Mouse (Mus musculus) kidney, postnatal 25 days (tissue): ENCODE measurements around the gene Gm20388.

Experiments
- DNase-seq, 2 experiments: peaks; one replicate each; pipeline ENCODE4 v3.0.0; 2021; ENCODE audit warnings: mixed read lengths in 2 of 2

Gene Gm20388

DNA sequence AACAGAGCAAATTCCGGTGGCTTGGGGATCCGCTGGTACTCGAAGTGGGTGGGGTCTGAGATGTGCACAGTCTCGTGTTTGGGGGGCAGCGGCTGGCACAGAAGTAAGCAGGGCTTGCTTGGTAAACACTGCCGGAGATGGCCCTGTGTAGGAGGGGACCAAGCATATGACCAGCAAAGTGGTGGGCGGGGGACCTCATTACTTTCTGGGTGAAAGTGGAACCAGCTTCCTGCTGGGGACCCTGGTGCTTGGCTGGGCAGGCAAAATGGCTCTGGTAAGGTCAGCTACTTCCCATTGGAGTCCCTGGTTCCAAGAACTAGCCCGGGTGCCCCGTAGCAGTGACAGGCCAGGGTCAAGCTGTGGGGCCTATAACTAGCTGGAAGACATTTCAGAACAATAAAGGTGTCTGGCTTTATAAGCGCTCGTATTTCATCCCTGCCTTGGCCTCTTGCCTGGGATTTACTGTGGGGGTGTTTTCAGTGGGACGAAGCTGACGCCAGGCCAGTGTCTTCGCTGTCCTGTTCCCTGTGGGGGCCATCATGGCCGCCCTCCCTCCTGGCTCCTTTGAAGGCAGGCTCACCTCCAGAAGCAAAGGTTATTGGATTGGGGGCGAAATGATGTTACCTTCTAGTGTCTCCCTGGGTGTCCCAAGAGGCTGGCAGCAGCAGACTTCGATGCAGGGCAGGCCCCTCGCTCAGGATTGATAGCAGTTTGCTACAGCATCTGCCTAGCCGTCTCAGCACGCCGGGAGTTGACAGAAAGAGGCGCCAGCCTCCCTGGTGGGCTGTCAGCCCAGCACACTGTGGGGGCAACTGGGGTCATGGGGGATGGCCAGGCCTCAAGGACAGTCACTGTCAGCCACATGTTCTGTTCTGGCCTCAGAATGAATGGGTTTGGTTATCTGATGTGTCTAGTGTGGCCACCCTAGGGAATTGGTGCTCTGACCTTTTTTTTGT, 466.5 kb downstream of the Gm20388 start:
- DNase-seq, result peak; percentile 41 to 57

DNA sequence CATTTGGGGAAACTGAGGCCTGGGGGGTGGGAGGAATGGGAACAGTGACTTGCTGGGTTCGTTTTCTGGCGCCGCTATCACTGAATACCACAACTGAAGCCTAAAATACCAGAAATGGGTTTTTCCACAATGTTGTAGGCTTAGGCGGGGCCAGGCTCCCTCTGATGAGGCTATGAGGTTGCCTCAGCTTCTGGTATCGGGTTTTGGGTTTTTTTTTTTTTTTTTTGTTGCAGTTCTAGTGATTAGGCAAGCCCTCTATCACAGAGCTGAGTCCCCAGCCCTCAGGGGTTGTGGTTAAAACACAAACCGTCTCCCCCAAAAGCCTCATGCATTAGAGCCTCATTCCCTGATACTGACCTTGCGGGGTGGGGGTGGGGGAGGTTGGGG, 467.2 kb downstream of the Gm20388 start:
- DNase-seq, result no peak

DNA sequence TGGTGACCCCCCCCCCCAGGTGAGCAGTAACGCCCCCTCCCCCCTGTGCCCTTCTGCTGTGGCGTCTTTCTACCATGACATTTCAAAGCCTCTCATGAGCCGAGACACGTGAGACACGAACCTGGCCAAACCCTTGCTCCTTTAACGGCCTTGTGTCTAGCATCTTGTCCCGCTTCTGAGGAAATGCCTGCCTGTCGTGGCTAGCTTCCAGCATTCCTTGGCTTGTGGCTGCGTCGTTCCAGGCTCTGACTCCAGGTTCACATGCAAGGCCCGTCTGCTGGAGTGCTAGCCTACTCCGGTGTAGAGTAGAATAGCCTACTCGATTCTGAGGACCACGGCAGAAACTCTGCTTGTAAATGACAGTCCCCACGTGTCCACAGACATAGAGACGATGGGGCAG, 467.7 kb downstream of the Gm20388 start:
- DNase-seq, result peak; percentile 86 to 92

DNA sequence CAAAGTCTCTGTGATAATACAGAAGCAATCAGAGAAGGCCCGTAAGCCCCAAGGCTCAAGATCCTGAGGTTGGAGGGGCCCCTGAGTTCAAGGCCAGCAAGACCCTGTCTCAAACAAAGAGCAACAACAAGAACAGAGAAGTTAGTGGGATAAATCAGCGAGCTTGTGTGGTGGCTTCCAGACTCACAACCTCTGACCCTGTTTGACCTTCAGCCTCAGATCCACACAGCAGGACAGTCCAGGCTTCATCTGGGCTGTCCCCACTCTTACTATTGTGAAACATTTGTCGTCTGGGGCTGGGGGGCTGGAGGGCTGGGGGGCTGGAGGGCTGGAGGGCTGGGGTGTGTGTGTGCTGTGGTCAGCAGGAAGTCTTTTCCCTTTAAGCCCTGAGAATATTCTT, 468.4 kb downstream of the Gm20388 start:
- no peak for DNase-seq

DNA sequence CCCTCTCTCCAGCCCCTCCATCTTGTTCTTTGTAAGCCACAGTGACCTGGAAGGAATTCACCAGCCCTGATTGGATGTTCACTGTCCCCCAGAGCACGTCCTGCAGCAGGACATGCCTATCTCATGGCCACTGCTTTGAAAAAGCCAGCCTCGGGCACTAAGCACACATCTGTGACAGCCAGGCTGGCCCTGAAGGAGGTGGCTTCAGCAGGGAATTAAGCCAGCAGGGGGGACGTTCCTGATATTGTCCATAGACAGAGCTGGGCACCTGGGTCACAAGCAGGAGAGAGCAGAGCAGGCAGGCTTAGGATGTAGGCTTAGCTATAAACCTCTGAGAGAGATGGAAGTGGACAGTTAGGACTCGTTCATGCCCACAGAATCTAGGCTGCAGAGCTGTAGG, 471.2 kb downstream of the Gm20388 start:
- no peak for DNase-seq

DNA sequence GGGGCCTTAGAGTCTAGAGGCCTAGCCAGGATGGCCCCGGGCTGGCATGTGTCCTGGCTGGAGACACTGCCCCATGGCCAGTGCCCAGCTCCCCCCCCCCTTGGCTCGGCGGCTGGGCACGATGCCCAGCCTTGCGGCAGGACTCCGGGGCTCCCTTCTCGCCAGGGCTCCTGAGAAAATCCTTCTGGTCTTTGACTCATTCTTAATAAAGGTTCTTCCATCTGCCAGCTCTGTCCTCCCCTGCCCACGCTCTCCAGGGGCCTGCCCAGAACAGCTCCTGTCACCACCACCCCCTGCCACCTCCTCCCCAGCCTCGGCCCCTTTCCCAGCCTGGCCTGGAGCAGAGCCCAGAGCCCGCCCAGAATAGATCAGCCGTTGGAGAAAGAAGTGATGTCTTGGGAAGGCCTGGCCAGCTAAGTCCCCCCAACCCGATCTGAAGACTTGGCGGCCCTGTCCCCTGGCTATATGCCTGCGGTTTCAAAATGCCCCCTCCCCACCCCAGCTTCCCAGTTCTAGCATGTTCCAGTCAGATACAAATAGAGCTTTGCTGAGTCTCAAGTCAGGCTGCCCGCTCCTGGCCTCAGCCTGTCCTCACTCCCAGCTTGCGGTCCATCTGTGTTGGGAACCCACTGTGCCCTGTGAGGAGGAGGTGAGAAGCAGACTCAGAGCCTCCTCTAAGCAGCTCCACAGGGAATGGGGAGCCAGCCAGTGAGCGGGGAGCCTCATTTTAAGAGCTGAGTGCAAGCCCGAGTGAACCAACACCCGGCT, 472.0 kb downstream of the Gm20388 start:
- DNase-seq, result peak; percentile 68 to 83

DNA sequence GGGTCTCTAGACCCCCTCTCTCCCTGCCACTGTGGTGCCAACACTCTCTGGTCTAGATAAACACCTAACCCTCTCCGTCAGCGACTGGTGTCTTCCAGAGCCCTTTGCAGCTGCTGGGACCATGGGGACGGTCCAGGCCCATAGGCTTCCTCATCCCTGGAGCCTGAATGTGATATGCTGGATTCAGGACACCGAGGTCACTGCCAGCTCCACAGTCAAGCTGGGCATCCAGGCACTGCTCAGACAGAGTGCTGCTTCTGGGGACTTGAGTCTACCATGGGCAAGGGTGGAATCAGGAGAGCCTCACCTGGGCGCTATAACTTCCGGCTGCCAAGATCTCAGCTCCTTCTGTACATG, 472.5 kb downstream of the Gm20388 start:
- no peak for DNase-seq

DNA sequence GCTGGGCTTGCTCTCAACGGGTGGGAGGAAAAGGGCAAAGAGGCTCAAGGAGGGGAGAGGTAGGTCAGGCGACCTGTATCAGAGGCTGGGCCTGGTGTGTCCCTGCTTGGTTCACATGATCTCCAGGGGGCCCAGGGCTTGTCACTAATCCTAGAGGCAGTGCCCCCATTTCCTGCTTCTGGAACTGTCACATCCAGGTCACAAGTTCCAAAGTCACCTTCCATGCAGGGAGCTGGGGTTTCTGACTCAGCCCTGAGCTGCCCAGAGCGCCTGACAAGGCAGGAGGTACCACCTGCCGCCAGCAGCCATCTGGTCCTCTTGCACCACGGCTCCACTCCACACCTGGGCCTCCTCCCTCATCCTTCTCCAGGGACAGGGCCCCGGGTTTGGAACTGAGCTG, 473.1 kb downstream of the Gm20388 start:
- DNase-seq, result no peak

DNA sequence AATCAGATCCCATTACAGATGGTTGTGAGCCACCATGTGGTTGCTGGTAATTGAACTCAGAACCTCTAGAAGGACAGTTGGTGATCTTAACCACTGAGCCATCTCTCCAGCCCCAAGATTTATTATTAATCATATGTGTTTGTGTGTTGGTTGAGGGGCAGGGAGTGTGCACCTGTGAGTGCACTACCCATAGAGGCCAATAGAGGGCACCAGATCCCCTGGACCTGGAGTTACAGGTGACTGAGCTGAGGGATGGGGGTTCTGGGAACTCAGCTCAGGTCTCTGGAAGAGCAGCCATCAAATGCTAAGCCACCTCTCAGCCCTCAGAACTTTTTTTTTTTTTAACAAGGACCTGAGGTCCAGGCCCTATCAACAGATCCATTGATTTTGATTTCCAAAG, 474.1 kb downstream of the Gm20388 start:
- no peak for DNase-seq

DNA sequence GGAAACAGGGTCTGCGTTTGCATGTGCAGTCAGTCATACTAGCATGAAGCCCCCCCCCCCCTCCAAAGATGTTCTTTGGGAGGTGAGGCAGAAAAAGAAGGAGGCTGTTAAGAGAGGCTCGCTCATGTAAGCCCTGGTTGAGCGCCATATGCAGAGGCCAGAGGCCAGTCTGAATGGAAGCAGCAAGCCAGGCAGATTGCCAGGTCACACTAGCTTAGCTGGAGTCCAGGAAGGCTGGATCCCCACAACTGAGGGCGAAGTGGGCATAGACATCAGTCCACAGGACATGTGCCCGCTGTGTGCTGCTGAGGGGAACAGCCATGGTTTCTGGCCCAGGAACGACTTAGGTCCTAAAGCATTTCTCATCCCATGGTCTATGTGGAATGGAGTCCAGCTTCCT, 477.6 kb downstream of the Gm20388 start:
- peak in 1 of 2 experiments; percentile 49 for DNase-seq

DNA sequence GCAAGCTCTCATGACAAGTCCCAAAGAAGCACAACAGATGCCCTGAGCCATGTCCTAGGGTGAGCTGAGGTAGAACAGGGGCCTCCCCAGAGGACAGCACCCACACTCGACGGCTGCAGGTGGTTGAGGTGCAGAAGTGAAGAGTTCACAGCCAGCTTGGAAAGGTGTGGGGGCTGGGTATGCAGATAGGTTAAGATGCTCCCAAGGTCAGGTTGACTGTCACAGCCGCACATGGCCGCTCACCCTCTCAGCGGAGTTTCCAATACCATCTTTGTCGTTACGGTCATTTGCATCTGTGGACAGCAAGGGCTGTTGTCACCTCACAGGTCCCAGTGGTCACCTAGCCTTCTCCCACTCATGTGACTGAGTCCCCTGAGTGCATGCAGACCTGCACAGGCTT, 480.0 kb downstream of the Gm20388 start:
- no peak for DNase-seq

DNA sequence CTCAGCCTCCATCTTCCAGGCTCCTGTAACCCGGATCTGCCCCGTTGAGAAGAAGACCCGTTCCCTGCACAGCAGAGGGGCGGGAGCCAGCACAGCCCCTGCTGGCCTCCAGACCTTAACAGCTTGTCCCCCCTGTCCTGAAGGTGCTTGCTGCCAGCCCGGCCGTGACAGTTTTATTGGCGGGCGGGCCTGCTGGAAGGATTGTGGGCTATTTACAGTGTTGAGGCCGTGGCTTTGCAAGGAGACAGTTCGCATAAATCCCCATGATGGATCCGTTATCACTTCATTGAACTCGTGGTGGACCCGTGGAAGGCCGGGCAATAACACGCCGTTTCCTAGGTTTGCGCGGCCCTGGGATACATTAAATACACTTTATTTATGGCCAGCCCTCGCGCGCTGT, 481.2 kb downstream of the Gm20388 start:
- DNase-seq, result no peak

DNA sequence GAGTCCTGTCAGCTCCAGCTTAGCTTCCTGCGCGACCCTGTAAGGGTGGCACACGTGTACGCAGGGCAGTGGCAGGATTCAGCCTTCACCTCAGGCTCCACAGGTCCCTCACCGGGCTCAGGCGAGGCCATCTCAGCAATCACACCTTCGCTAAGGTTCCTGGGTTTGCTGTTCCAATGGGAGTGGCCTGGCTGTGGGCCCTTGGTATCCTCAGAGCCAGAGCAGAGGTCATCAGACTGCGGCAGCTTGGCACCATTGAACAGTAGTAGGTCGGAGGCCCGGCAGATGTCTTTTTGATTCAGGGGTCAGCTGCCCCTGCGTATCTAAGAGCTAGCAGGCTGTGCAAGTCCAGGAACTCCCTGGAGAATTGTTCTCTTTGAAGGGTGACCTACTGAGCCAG, 482.4 kb downstream of the Gm20388 start:
- no peak for DNase-seq

DNA sequence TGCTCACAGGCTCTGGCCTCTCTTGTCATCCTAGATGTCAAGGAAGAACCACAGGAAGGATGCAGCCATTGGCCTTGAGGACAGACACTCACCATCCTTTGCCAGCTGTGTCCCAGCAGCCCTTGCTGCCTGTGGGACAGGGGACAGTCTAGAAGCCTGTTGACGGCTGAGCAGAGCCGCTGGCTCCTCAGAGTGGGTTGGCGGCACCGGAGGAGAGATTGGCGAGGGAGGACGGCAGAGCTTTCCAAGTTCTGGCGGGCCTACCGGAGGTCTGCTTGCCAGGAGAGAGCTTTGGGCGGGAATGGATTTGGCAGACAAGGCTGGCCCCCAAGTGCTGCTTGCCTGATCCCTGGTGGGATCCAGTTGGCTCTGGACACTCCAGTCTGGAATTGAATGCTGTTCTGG, 483.2 kb downstream of the Gm20388 start:
- DNase-seq, result peak; percentile 24 to 69

DNA sequence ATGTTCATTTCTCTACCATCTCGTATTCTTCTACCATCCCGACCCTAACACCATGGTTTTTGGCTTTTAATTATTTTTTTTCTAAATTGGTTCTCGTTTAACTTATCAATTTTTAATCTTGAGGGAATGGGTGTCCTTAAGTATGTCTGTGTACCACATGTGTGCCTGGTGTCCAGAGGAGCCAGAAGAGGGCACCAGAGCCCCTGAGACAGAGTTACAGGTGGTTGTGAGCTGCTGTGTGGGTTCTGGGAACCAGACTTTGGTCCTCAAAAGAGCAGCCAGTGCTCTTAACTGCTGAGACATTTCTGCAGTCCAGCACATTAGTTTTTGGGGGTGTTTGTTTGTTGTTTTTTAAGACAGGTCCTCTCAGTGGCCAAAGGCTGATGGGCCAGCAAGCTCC, 485.3 kb downstream of the Gm20388 start:
- DNase-seq, result no peak

DNA sequence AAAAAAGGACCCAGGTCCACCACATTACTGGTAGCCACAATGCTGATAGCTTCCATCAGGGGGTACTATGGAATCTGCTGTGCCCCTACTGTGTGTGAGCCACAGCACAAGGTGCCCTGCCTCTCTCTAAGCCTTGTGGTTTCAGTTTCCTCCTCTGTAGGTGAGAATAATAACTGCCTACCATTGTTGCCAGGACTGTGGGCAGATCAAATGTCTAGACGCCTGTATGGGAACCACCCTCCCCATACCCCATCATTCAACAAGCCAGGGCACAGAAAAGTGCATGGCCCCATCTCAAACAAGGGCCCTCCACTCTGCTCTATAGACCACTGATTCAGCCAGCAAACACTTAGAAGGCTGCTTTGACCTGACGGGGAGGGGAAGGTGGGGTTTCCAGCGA, 486.1 kb downstream of the Gm20388 start:
- no peak for DNase-seq

DNA sequence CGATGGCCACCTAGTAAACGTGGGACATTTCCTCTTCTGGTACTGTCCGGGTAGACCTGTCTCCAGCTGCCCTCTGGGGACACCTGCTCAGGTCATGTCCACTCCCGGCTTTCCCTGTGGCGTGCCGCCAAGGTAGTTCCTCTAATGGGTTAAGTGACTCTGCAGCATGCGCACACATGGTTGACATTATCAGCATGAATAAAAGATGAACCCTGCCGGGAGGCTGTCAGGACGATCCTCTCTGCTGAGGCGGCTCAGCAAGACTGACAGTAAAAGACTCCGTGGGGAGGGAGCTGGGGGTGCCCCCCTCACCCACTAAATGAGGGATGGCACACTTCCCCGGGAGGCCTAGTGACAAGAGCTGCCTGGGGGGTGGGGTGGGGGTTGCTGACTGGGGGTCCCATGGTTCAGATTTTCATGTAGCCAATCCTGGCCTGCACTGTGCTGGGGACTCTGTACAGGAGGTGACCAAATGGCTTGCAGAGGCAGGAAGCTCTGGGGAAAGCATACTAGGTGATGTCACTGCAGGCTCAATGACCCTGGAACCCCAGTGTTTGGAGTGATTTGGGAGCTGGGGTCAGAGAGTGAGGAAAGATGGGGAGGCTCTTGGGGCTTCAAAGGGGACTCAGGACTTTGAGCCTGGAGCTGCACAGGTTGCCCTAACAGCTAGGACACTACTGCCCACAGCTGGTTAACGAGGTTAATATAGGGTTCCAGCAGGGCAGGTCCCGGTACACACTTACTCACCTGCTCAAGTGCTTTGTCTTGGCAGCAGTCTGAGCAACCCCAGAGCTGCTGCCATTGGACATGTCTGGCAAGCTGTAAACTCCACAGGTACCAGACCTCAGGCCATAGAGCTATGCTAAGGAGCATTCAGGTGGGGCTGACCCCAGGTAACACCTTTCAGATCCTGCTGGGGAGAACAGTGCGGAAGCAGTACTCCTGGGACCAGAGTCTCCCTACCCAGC, 487.1 kb downstream of the Gm20388 start:
- DNase-seq, result peak; percentile 37 to 64

DNA sequence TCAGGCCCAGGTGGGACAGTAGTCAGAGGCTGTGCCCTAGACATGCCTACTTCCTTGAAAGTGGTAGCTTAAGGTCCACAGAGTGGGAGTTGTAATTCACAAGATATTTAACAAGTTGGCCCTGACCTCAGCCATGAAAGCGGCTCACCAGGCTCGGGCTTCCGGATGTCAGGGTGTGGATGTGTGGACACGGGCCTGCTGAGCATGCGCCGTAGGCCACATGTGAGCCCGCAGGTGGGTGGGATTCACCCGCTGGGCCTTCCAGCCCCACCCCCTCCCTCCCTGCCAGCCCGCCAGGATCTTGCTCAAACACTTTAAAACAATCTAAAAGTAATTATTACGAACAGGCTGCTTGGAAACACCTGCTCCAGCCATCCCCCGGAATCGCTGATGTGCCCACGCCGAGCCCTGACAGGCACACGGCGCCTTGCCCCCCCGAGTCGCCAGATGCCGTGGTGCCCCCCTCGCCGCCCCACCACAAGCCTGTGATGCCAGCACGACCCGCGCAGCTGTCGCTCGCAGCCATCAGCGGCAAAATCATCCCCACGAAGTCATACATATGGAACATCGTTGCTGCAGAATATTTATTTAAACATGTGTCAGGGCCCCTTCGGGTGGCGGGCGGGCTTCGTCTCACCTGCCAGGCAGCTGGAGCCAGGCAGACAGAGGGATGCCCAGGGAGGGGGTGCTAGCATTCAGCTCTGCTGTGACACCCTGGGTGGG, 488.7 kb downstream of the Gm20388 start:
- DNase-seq, result no peak

DNA sequence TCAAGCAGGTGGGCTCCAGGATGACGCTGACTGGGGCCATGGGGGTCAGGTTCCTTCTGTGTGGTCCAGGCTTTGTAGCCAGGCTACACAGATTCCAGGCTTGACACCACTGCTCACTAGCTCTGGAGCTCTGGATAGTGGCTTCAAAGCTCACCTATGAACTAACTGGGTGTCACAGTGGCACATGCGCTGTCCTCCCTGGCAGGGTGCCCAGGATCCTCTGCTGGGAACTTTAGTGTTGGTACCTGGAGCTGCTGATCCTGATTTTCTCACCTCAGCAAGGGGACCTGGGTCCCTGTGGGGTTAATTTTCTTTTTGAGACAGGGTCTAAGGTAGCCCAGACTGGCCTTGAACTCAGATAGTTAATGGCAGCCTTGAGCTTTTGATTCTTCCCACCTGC, 490.6 kb downstream of the Gm20388 start:
- DNase-seq, result peak; percentile 53 to 69

DNA sequence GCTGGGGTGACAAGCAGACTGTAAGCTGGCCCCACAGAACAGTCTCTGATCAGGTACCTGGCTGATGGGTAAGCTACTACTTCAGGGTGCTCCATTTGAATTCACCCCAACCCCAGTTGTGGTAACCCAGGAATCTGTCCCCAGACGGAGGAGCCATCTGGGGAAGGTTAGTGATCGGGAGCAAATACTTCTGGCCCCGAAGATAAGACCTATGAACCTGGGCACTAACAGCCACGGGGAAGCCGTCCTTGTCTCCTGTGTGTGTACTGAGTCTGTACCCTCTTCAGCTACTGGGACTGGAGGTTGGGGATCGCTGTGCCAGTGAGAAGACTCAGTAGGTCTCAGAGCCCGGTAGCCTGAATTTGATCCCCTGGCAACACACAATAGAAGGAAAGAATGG, 491.1 kb downstream of the Gm20388 start:
- DNase-seq, result no peak

DNA sequence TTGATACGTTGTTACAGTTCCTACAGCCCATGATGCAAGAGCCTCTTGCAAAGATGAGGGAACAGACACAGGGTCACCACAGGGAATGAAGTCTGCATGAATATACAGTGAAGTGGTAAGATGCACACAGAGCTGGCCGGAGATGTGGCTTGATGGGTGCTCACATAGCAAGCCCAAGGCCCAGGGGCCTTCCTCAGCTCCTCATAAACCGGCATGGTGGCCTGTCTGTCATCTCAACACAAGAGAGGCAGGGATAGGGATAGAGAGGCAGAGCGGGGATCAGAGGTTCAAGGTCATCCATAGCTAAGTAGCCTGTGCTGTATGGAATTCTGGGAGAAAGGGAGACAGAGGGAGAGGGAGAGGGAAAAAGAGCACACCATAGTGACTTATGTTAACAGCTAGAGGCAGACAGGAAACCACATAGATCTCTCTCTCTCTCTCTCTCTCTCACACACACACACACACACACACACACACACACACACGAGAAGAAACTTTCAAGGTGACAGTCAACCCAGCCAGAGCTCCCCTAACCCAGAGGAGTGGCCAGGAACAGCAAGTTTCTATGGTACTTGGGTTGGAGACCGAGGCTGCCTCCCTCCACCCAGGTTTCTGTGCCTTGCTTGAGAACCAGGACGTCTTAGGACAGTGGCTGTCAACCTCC, 493.1 kb downstream of the Gm20388 start:
- no peak for DNase-seq

DNA sequence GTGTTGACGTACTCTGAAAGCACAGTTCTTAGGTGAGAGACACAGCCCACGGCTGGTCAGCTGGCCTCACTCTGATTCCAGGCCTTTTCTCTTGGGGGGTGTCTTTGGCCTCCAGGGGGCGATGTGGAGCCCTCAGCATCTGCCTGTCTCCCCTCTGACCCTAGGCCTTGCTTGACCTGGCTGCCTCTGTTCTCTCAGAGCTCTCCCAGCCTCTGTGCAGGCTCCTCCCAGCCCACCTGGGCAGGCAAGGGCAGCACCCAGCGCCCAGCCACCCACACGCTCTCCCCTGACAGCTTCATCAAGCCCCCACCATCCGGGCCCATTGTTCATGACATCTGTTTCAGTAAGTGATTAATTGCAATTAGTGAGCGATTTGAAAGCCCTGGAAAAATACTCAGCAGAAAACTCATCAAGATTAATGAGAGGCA, 494.0 kb downstream of the Gm20388 start:
- peak; percentile 58 to 78 for DNase-seq
